Mouse (Mus musculus) gonadal fat pad, adult 2 months (tissue): ENCODE results near the gene Def6. TPM values are rescaled to one million over a fixed set of nuclear protein-coding genes. Genes with fewer than 3 reads are reported as not detected.
A peak's percentile ranks its signal among the peaks of the same experiment; 100 is the strongest.

Source experiments
- DNase-seq: peaks from one replicate; pipeline ENCODE4 v3.0.0-alpha.2; 2012; ENCODE audit warnings: low read depth
- polyA plus RNA-seq: library from polyadenylated mRNA; depleted of rRNA; stranded (reverse); fragments of >200 nt; gene quantifications from 2 replicates; pipeline ENCODE4 v1.2.3, GENCODE M21; 2012; rRNA removed

Def6 gene
- polyA plus RNA-seq, result 11.6 and 15.3 TPM in 2 replicates

- DNase-seq, result no peak
Observed at GRCm38 (mm10) chr17:28207591-28208313, at the start of gene Def6. Gene Def6 (plus strand): TSS chr17:28207778.

GRCm38 (mm10) chr17:28160361-28160760, 47.2 kb upstream of the Def6 start:
- DNase-seq, result no peak

GRCm38 (mm10) chr17:28161310-28161881, 46.2 kb upstream of the Def6 start:
- no peak for DNase-seq

DNA sequence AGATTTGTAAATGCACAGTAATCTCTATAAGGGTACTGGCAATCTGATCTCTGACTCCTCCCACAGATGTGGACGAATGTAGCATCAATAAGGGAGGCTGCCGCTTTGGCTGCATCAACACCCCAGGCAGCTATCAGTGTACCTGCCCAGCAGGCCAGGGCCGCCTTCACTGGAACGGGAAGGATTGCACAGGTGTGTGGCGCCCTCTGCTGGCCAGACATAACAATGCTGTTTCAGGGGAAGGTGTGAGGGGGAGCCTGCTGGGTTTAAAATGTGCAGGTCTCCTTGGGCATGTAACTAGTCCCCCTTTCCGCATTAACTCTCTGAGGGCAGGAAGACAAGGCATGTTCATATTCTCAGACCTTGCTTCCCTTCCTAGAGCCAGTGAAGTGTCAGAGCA, 43.9 kb upstream of the Def6 start:
- no peak for DNase-seq

DNA sequence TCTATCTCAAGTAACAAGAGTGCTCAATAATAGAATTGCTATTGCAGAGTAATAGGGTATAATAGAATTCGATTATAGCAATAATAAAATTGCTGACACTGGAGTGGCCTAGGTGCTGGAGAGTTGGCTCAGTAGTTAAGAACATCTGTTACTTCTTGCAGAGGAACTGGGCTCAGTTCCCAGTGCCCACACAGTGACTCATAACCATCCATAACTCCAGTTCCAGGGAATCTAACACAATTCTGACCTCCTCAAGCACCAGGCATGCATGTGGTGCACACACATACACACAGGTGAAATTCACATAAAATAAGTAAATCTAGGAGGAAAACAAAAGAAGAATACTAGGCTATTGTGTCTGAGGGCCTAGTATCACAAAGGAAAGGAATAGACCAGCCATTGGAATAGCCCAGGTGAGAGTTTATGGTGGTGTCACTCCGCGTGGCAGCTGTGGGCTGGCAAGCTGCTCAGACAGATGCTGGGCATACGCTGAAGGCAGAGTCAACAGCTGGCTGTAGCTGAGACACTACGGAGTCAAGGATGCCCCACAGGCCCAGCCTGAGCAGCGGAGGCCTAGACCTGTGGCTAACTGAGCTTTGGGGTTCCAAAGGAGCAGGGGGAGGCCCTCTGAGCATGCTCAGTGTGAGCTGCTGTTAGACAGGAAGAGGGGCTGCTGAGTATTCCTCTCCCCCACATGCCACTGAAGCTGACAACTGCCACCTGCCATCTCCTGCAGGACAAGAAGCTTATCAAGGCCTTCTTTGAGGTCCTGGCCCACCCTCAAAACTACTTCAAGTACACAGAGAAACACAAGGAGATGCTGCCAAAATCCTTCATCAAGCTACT, 36.9 kb upstream of the Def6 start:
- DNase-seq, result no peak

- DNase-seq, result peak; percentile 40
Observed at GRCm38 (mm10) chr17:28172690-28173089, 34.9 kb upstream of the Def6 start.

DNA sequence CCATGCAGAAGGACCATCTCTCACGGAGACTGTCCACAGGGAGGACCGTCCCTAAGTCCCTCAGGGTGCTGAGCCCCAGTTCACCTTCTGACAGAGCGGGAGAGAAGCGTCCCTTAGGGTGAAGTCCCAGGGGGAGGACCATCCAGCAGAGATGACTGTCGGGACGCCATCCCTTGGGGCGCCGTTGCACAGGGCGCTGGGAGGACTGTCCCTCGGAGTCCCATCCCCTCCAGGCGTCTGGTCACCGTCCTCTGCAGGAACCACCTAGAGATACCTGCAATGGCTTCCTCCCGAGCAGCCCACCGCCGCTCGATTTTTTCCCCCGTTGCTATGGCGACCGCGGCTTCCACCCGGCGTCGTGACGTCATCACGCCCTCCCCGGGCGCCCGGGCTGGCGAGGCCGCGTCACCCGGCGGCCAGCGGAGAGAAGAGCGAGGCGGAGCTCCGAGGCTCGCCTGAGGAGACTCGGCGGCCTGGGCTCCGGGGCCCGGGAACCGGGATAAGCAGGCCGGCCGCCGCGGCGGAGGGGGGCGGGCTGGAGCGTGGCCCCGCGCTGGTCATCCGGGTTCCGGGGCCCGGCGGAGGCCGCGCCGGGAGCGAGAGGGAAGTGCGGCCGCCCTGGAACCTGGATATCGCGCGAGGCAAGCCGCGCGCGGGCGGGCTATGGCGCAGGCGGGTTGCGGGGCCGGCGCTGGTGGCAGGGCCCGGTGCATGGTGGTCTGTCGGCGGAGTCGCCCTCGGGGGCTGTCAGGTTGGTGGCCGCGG, 30.6 kb upstream of the Def6 start, which contains the start of gene Zfp523:
Zfp523 (plus strand) TSS at position 355 of the 765 bp plus-strand sequence.
- DNase-seq, result peak; percentile 30

- DNase-seq, result no peak
Observed at GRCm38 (mm10) chr17:28177540-28178046, 30.0 kb upstream of the Def6 start.

DNA sequence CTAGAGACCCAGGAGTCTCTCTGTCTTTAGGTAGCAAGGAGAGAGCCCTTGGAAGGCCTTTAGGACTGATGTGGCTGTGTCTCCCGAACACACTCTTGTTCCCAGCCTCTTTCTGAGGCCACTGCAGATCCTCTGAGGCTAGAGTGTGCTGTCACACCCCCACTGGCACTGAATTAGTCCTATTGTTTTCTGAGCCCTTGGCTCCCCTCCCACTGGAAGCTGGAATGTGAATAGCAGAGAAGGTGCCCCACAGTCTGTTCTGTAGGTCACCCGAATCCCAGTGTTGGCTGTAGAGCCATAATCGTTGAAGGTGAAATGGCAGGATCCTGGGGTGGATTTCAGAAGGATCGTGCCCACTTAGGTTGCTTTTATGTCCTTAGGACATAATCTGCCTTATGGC, 27.2 kb upstream of the Def6 start:
- DNase-seq, result no peak

- DNase-seq, result no peak
Observed at GRCm38 (mm10) chr17:28180783-28181544, 26.6 kb upstream of the Def6 start.

DNA sequence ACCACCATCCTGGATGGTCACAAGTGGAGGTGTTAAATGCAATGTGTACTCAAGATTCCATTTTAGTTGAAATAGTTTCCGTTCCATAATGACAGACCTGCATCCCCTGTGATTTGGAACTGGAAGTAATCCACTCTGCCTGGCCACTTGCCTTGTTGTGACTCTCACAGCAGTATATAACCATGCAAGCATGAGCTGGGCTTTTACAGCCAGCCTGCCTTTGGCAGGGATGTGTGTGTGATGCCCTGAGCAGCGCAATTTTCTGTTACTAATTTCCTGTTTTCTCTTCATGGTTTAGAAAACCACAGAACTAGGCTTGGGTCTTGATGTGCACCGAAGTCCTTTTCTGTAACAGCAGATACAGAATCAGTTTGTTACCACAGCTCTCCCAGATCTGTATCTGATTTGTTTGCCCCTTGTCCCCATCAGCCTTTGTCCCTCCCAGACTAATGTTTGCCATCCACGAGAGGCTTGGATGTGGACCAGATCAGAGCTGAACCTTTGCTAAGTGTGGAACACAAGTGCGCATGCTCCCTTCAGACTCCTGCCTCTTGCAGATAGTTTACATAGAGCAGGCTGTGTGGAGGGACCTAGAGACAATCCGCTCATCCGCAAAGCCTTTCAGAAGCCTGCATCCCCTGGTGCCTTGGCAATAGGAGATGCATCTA, 22.5 kb upstream of the Def6 start:
- DNase-seq, result no peak

GRCm38 (mm10) chr17:28188313-28188712, 19.3 kb upstream of the Def6 start:
- no peak for DNase-seq

DNA sequence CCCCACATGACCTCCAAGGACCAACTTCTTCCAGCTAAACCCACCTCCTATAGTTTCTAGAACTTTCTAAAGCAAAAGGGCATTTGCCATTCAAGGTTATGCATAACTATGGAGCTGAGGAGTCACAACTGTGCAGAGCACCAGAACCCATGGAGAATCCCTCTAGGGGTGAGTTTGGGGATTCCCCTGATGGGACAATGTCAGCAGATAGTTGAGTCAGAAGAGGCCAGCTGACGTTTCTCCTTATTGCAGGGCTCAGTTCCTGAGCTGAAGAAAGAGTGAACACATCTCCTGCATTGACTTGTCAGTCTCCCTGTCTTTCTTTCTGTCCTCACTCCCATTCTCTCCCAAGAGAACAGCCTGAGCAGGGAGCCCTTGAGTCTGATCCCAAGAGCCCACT, 14.8 kb upstream of the Def6 start:
- DNase-seq, result no peak

DNA sequence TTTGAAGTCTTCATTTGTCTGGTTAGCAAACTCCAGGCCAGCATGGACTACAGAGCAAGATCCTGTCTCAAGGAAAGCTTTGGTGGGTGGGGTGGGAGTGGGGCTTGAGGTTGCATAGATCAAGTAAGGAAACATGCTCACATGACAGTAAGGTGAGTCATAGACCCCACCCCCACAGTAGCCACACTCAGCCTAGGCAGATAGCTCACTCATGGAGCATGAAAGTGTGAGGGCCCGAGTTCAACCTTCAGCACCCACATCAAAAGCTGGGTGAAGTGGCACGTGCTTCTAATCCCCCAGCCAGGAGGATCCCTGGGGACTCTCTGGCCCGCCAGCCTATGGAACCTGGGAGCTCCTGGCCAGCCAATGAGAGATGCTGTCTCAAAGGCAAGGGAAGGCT, 14.0 kb upstream of the Def6 start:
- no peak for DNase-seq

GRCm38 (mm10) chr17:28195033-28195432, 12.5 kb upstream of the Def6 start:
- no peak for DNase-seq

GRCm38 (mm10) chr17:28197646-28198045, 9.9 kb upstream of the Def6 start:
- no peak for DNase-seq

GRCm38 (mm10) chr17:28201982-28202381, 5.6 kb upstream of the Def6 start:
- no peak for DNase-seq

GRCm38 (mm10) chr17:28204052-28204720, 3.4 kb upstream of the Def6 start:
- DNase-seq, result no peak

GRCm38 (mm10) chr17:28205443-28205842, 2.1 kb upstream of the Def6 start:
- no peak for DNase-seq

DNA sequence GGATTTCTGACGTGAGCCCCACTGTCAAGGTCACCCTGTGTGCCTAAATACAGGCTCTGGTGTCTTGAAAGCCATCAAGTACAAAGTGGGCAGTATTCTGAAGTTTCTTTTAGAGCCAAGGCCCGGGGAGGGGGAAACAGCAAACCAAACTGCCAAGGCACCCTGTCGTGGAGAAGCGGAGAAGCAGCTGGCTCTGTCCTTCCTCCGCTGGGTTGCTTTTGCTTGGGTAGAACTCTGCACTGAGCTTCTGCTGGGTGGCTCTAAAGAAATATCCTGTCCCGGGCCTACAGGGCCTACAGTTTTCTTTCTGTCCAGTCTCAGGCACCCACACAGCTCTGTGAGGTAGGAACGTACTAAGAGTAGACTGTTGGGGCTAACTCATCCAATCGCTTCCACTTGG, 486 bp upstream of the Def6 start:
- no peak for DNase-seq
